Mouse (Mus musculus) neural tube, embryonic 13.5 days (tissue): ENCODE measurements around the gene Rslcan18. TPM values are rescaled to one million over a fixed set of nuclear protein-coding genes. Genes with fewer than 3 reads are reported as not detected.
A peak's percentile ranks its signal among the peaks of the same experiment; 100 is the strongest.

ENCODE experiments used
- ATAC-seq: fragments of 200-750 bp; cut with Nextera tagmentation; 2 replicates; pipeline ENCODE4 v1.8.0; 2017; ENCODE audit warnings: low read depth, mild to moderate bottlenecking, moderate TSS enrichment, moderate library complexity
- H3K27ac ChIP-seq: fragments of 300-500 bp; sonication (generic); replicated peaks from 2 replicates; pipeline ENCODE4 v1.5.1; 2015; ENCODE audit warnings: moderate library complexity, mild to moderate bottlenecking, inconsistent platforms
- H3K27me3 ChIP-seq: fragments of 300-500 bp; sonication (generic); 2 replicates; pipeline ENCODE4 v1.6.1; 2015; ENCODE audit warnings: mild to moderate bottlenecking, inconsistent platforms
- H3K36me3 ChIP-seq: fragments of 300-500 bp; sonication (generic); 2 replicates; pipeline ENCODE4 v1.6.1; 2015; ENCODE audit warnings: mild to moderate bottlenecking, inconsistent platforms
- H3K4me1 ChIP-seq: fragments of 300-500 bp; sonication (generic); replicated peaks from 2 replicates; pipeline ENCODE4 v1.6.1; 2015; ENCODE audit warnings: inconsistent platforms
- H3K4me2 ChIP-seq: fragments of 300-500 bp; sonication (generic); 2 replicates; pipeline ENCODE4 v1.6.1; 2015; ENCODE audit warnings: inconsistent platforms, mild to moderate bottlenecking, moderate library complexity
- H3K4me3 ChIP-seq: fragments of 300-500 bp; sonication (generic); 2 replicates; pipeline ENCODE4 v1.5.1; 2015; ENCODE audit warnings: mild to moderate bottlenecking, inconsistent platforms
- H3K9ac ChIP-seq: fragments of 300-500 bp; sonication (generic); 2 replicates; pipeline ENCODE4 v1.6.1; 2015; ENCODE audit warnings: moderate library complexity, mild to moderate bottlenecking, inconsistent platforms
- H3K9me3 ChIP-seq: fragments of 300-500 bp; sonication (generic); 2 replicates; pipeline ENCODE4 v1.6.1; 2016; ENCODE audit warnings: inconsistent platforms
- WGBS: fragments of 180-500 bp; shearing (Covaris S2); methylation state at CpG from one replicate; pipeline ENCODE4 v1.1.7; 2015; 5-methylcytosine and 5-hydroxymethylcytosine counted together
- polyA plus RNA-seq: library from polyadenylated mRNA; unstranded; fragments of >200 nt; fragmentation: Nextera tagmentation; extraction: Ambion mirVana; gene quantifications from 2 replicates; pipeline ENCODE4 v1.2.1, GENCODE M21; 2015

The Rslcan18 gene
- polyA plus RNA-seq, 1 experiment from 2014 or later: not detected

GRCm38 (mm10) chr13:67081946-67082345, 34.1 kb downstream of the Rslcan18 start:
- WGBS: 85% methylated on average over 1 of the region's 1 CpGs
- Histone ChIP-seq H3K9me3 (peaks cover 10% of the 10 kb centered on the region), H3K9ac (peak overlapping the region; percentile 78; the same call in 1 of the 2 replicates), H3K27me3 (no peaks in the 10 kb centered on the region), H3K4me1 (peaks cover 8% of the 10 kb centered on the region), H3K4me3 (peak overlapping the region; percentile 71; the same call in 1 of the 2 replicates), H3K27ac (0 out of 2 replicates have a peak overlapping the region, but pooled peaks have one; percentile 79), H3K4me2 (peak overlapping the region; percentile 76), H3K36me3 (peaks cover 19% of the 10 kb centered on the region)
- no peak for ATAC-seq

- peak overlapping the region; percentile 79 for H3K27ac ChIP-seq
- peaks cover 16% of the 10 kb centered on the region for H3K9me3 ChIP-seq
- ATAC-seq: peak; percentile 98
- peak overlapping the region; percentile 71 for H3K4me3 ChIP-seq
- H3K9ac ChIP-seq: peak overlapping the region; percentile 78
- under 1% methylated on average over 24 of the region's 24 CpGs for WGBS
- H3K4me2 ChIP-seq: peak overlapping the region; percentile 76
- H3K36me3 ChIP-seq: peaks cover 24% of the 10 kb centered on the region
- no peaks in the 10 kb centered on the region for H3K27me3 ChIP-seq
- peaks cover 8% of the 10 kb centered on the region for H3K4me1 ChIP-seq
Measured at GRCm38 (mm10) chr13:67081142-67081713, 34.8 kb downstream of the Rslcan18 start.

- WGBS: 96% methylated on average over 2 of the region's 2 CpGs
- Histone ChIP-seq H3K4me3 (no peak overlapping the region), H3K27ac (no peak overlapping the region), H3K9me3 (peaks cover 39% of the 10 kb centered on the region), H3K9ac (no peak overlapping the region), H3K4me1 (peaks cover 8% of the 10 kb centered on the region), H3K27me3 (no peaks in the 10 kb centered on the region), H3K36me3 (peaks cover 57% of the 10 kb centered on the region), H3K4me2 (no peak overlapping the region)
- ATAC-seq: no peak
Measured at GRCm38 (mm10) chr13:67077244-67077643, 38.8 kb downstream of the Rslcan18 start.

DNA sequence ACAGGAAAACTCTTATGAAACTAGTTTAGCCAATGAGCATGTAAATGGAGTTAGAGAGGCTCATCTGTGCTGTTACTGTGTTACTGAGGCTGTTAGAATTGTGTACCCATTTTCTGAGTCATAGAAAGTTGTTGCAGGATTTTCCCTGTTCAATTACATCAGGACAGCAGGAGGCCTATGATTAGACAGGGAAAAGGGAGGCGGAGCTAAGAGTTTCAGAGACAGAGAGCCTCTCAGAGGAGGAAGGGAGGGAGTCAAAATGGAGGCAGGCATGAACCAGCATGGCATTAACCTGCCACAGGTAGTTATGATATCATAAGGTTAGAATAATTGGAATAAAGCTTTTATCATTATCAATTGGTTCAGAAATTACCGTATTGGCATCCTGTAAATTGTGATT, 43.3 kb downstream of the Rslcan18 start:
- Histone ChIP-seq H3K27me3 (no peaks in the 10 kb centered on the region), H3K4me2 (no peak overlapping the region), H3K9ac (no peak overlapping the region), H3K4me1 (no peaks in the 10 kb centered on the region), H3K9me3 (peaks cover 57% of the 10 kb centered on the region), H3K36me3 (peaks cover 75% of the 10 kb centered on the region), H3K4me3 (no peak overlapping the region), H3K27ac (no peak overlapping the region)
- ATAC-seq: no peak
- 93% methylated on average over 2 of the region's 2 CpGs for WGBS

DNA sequence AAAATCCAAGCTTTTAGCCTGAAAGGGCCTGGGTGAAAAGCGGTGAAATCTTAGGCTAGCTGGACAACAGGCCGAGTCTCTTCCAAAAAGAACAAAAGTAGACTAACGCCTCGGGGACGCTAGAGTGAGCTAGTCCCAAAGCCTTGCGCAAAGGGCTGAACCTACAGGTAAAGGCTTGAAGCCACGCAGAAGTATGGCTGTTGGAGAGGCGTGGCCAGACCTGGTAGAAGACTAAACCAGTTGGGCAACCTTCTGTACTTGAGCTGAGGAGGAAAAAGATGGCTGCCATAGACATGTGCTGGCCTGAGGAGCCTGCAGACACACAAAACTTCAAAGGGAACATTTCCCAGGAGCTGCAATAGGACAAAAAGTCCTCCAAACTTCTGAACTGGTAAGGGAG, 50.7 kb downstream of the Rslcan18 start:
- H3K27ac ChIP-seq: no peak overlapping the region
- WGBS: 86% methylated on average over 8 of the region's 8 CpGs
- peaks cover 19% of the 10 kb centered on the region for H3K9me3 ChIP-seq
- no peak for ATAC-seq
- no peaks in the 10 kb centered on the region for H3K27me3 ChIP-seq
- H3K36me3 ChIP-seq: peaks cover 34% of the 10 kb centered on the region
- no peak overlapping the region for H3K4me3 ChIP-seq
- peaks cover 2% of the 10 kb centered on the region for H3K4me1 ChIP-seq
- no peak overlapping the region for H3K4me2 ChIP-seq
- no peak overlapping the region for H3K9ac ChIP-seq

DNA sequence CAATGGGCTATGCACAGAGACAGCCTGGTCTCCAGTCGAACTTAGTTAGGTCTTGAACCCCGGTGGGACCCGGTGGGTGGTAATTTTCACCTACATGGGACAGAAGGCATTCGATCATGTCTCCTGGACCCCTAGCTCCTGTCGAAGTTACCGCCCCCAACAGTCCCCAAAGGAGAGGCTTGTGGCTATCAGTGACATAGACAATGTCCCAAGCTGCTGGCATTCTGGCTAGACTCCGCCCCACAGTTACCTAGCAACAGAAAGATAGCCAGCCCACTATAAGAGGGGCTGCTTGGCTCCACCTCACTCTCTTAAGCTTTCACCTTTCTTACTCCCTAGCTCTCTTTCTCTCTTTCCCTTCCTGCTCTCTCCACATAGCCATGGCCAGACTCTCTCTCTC, 53.6 kb downstream of the Rslcan18 start:
- ATAC-seq: no peak
- Histone ChIP-seq H3K9me3 (peaks cover 8% of the 10 kb centered on the region), H3K4me1 (peaks cover 8% of the 10 kb centered on the region), H3K27me3 (no peaks in the 10 kb centered on the region), H3K27ac (no peak overlapping the region), H3K9ac (no peak overlapping the region), H3K4me3 (no peak overlapping the region), H3K36me3 (peaks cover 11% of the 10 kb centered on the region), H3K4me2 (no peak overlapping the region)
- WGBS: 60% methylated on average over 7 of the region's 7 CpGs

GRCm38 (mm10) chr13:67060786-67061358, 55.2 kb downstream of the Rslcan18 start, which contains the start of gene Zfp712:
Gene Zfp712 (minus strand): TSS chr13:67061170.
- H3K9ac ChIP-seq: peak within 1 kb of the TSS; percentile 84
- H3K4me1 ChIP-seq: peaks cover 8% of the 10 kb centered on the region
- WGBS: under 1% methylated on average over 27 of the region's 27 CpGs
- no peaks in the 10 kb centered on the region for H3K27me3 ChIP-seq
- H3K9me3 ChIP-seq: 0 out of 2 replicates have a peak, but pooled peaks cover 10% of the 10 kb centered on the region
- ATAC-seq: peak; percentile 97
- peak within 1 kb of the TSS; percentile 77 for H3K4me3 ChIP-seq
- peak within 1 kb of the TSS; percentile 79 for H3K4me2 ChIP-seq
- H3K36me3 ChIP-seq: peaks cover 6% of the 10 kb centered on the region; the same call in 1 of the 2 replicates
- peak within 1 kb of the TSS; percentile 69 for H3K27ac ChIP-seq

DNA sequence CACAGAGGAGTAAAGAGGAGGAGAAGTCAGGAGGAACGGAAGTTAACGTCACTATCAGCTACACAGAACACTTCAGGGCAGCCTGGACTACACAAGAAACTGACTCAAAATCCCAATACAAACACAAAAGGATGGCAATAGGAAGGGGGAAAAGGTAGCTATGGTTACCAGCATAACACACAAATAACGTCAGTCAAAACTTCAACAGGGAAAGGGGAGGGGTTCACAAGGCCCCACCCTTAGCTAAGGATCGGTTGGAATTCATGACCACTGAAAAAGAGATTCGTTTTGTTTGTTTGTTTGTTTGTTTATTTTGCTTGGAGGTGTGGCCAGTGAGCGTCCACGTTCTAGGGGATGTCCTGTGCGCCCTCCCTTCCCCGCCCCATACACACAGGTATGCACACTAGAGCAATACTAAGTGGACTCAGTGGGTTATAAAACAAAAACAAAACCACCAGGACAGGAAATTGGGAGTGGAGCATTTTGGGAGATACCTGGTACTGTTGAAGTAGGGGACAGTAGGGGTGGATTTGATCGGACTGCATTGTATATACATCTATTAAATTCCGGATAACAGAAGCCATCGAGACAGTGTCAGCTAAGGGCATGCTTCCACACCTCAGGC, 55.8 kb downstream of the Rslcan18 start:
- Histone ChIP-seq H3K4me1 (peaks cover 8% of the 10 kb centered on the region), H3K27me3 (no peaks in the 10 kb centered on the region), H3K4me2 (peak overlapping the region; percentile 79), H3K27ac (peak overlapping the region; percentile 69), H3K36me3 (peaks cover under 1% of the 10 kb centered on the region; the same call in 1 of the 2 replicates), H3K9ac (peak overlapping the region; percentile 84), H3K9me3 (0 out of 2 replicates have a peak, but pooled peaks cover 10% of the 10 kb centered on the region), H3K4me3 (peak overlapping the region; percentile 77)
- peak; percentile 72 for ATAC-seq
- 2% methylated on average over 12 of the region's 12 CpGs for WGBS

Other genes with a start within 250 kb of the Rslcan18 start
- 2.1 and 2.7 TPM in 2 replicates for gene Gm10767, start 211.3 kb downstream of the Rslcan18 start, polyA plus RNA-seq
- 6.0 and 6.2 TPM in 2 replicates for gene Zfp712, start 55.1 kb downstream of the Rslcan18 start, polyA plus RNA-seq
- gene Zfp708, start 18.3 kb downstream of the Rslcan18 start, polyA plus RNA-seq: 9.6 and 9.9 TPM in 2 replicates
- gene Gm28557, start 7.7 kb downstream of the Rslcan18 start, polyA plus RNA-seq: 2.1 and 2.5 TPM in 2 replicates
- gene Zfp759, start 5.4 kb upstream of the Rslcan18 start, polyA plus RNA-seq: 3.8 and 5.0 TPM in 2 replicates
- gene Rsl1, start 56.9 kb upstream of the Rslcan18 start, polyA plus RNA-seq: 7.1 and 7.5 TPM in 2 replicates
- 2.0 and 3.1 TPM in 2 replicates for gene Zfp455, start 78.2 kb upstream of the Rslcan18 start, polyA plus RNA-seq
- gene Zfp458, start 162.2 kb upstream of the Rslcan18 start, polyA plus RNA-seq: 5.1 and 5.9 TPM in 2 replicates
- gene Zfp457, start 190.2 kb upstream of the Rslcan18 start, polyA plus RNA-seq: 0.88 and 1.2 TPM in 2 replicates
- 1.6 and 2.2 TPM in 2 replicates for gene Zfp595, start 216.3 kb upstream of the Rslcan18 start, polyA plus RNA-seq
- not detected in 2 replicates for gene Gm28044, start 244.3 kb upstream of the Rslcan18 start, polyA plus RNA-seq
- gene Zfp953, start 244.3 kb upstream of the Rslcan18 start, polyA plus RNA-seq: 0.82 and 1.0 TPM in 2 replicates